Mouse (Mus musculus) thymus, postnatal 10 days (tissue): ENCODE data around the gene Osbpl11.
"Not testable (repeated sequence)": the region's sequence is repeated elsewhere in the genome, so short reads cannot be mapped to it uniquely, and the experiment has no call there.

Experiments
- DNase-seq, 2 experiments: peaks; one replicate each; pipeline ENCODE4 v3.0.0; 2021; ENCODE audit warnings: low spot score in 2 of 2

The Osbpl11 gene

DNA sequence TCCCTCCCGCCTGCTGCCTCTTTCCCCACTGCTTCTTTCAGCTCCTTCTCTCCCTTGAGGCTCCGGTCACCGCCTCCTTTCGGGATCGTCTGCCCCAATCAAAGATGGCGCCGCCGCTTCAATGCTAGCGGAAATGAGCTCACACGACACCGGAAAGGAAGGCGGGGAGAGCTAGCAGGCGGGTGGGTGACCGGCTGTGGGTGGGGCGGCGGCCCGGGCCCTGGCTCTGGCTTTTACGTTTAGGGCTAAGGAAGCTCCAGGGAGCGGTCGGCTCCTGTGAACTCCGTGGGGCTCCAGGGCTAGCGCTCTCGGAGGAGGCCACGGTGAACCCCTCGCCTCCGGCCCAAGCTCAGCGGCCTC is at the start of gene Osbpl11:
Gene Osbpl11, plus strand, starts transcription at position 171 of the 360 bp plus-strand sequence.
- peak; percentile 92 to 95 for DNase-seq

DNA sequence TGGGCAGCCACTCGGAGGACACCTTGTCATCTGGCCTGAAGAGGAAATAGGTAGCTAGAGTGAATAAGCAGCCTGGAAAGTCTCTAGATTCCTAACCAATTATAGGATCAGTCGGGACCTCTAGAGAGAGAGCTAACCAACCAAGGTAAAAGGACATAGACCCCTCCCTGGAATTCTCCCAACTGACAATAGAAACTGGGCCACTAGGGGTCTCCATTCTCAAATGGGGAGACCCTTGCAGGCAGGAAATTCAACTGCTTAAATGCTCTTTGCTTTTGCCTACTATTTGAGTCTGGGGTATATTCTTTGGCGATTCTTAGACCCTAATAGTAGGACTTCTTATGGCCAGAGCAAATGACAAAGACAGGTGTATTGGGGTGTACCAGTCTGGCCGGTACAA is 49.7 kb upstream of the Osbpl11 start:
- DNase-seq, result peak in 1 of 2 experiments; percentile 21

DNA sequence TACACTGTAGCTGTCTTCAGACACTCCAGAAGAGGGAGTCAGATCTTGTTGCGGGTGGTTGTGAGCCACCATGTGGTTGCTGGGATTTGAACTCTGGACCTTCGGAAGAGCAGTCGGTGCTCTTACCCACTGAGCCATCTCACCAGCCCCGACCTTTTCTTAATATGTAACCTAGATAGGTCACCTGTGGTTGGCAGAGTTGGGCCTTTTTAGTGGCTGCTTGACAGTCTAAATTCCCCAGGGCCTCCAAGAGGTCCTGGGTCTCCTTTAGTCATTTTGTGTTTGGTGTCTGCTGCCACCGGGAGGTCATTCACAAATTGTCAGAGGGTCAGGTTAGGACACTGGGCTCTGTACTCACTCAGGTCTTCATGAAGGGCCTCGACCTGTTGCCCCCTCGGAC is 45.8 kb upstream of the Osbpl11 start:
- not testable (repeated sequence) for DNase-seq

- no peak for DNase-seq
These were observed 43.1 kb upstream of the Osbpl11 start for GRCm38 (mm10) chr16:33141758-33142280.

DNA sequence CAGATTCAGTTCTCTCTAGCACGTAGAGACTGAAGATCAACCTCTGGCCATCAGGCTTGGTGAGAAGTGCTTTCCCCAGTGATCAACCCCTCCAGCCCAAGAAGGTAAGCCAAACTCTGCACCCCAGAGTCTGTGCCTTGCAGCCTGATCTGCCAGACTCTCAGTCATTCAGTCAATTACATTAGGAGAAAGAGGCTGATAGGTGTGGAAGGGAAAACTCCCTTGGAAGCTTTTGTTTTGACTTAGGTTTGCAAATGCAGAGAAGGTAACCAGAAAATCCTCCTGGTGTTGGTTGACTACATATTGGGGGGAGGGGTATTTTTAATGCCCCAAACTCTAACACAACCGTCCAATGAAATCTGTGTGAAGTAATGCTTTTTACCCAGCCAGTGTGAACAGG is 41.4 kb upstream of the Osbpl11 start:
- DNase-seq, result no peak

GRCm38 (mm10) chr16:33146185-33146584 is 38.7 kb upstream of the Osbpl11 start:
- no peak for DNase-seq

DNA sequence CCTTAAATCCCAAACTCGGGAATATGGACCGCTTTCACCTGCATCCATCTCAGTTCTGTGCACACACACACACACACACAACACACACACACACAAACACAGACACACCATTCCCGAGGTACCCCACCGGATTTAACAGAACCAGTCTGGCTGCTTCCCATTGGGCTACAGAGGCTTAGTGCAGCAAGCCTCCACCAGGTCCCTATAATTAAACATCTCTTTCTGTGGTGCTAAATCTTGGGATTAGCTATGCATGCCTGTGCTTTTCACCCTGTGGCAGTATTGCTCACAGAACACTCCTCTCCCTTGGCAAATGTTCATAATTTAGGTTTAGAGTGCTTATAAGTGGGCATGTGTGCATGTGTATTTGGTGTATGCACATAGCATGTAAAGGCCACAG is 36.7 kb upstream of the Osbpl11 start:
- DNase-seq, result no peak

GRCm38 (mm10) chr16:33150875-33151274 is 34.0 kb upstream of the Osbpl11 start:
- not testable (repeated sequence) for DNase-seq

GRCm38 (mm10) chr16:33151558-33151957 is 33.3 kb upstream of the Osbpl11 start:
- DNase-seq, result no peak

DNA sequence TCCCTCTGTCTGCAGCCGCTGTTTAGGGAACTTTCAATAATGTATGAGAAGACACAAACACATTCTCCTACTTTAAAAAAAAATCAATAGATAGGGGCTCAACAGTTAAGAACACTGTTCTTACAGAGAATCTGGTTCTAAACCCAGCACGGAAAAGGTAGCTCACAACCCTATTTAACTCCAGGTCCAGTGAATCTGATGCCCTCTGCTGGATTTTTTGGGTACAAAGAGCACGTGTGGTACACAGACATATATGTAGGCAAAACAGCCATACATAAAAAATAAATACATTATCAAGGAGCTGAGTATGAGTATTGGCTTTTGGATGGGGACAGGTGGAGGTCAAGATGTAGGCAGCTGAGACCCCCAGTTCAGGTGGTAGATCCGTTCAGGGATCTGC is 29.9 kb upstream of the Osbpl11 start:
- peak in 1 of 2 experiments; percentile 58 for DNase-seq

DNA sequence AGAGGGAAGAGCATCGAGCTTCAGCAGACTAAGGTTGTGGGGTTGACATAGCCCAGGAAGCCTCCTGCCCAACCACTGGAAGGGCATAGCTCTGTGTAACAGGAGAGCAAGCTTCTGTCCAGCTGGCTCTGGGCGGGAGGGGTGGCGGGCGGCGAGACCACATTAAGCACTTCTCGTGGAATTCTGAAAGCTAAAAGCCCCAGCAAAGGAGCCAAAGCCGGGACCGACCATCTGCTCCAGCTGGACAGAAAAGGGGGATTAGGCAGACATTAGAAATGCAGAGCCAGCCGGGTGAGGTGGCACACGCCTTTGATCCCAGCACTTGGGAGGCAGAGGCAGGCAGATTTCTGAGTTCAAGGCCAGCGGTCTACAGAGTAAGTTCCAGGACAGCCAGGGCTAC is 26.9 kb upstream of the Osbpl11 start:
- DNase-seq, result no peak

GRCm38 (mm10) chr16:33158590-33159071 is 26.2 kb upstream of the Osbpl11 start:
- DNase-seq, result no peak

DNA sequence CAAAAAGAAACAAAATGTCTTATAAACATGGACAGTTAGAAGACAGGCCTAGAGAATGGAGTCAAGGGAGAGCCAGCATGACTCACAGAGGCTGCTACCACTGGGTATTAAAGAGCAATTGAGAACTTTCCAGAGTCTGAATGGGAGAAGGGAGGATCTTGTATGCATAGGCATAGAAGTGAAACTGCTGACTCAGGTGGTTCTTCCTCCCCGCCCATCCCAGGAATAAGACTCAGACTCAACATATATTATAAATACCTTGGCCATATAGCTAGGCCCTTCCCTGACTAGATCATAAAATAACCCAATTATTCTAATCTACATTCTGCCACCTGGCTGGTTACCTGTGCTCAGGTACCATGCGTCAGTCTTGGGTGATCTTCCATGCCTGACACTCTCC is 25.5 kb upstream of the Osbpl11 start:
- DNase-seq, result no peak

GRCm38 (mm10) chr16:33163330-33164090 is 21.4 kb upstream of the Osbpl11 start:
- DNase-seq, result no peak

- peak; percentile 8 to 58 for DNase-seq
These were observed 18.6 kb upstream of the Osbpl11 start for GRCm38 (mm10) chr16:33166284-33166683.

- DNase-seq, result peak in 1 of 2 experiments; percentile 15
These were observed 17.3 kb upstream of the Osbpl11 start for GRCm38 (mm10) chr16:33167537-33167936.

DNA sequence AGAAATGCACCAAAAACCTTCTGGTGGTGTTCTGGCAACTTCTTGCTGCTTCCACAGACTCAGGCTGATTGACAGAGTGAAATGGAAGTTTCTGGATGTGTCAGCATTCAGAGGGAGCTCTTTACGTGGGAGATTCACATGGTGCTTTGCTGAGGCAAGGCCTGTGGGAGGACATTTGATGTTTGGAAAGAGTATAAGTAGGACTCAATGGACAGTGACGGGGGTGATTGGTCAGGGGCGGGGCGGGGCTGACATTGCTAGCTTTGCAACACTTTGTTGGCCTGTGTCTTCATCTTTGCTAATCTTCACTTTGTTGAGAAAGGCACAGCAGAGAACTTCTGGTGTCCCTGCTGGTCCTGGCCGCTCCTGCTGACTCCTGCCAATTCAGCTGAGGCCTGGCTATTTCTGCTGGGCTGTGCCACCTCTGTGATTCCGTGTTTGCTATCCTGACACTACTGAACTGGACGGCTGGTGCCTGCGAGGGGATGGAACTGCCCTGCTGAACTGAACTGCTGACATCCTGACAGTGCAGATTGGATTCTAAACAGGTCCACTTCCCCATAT is 15.3 kb upstream of the Osbpl11 start:
- no peak for DNase-seq

- DNase-seq, result no peak
These were observed 13.9 kb upstream of the Osbpl11 start for GRCm38 (mm10) chr16:33170716-33171587.

DNA sequence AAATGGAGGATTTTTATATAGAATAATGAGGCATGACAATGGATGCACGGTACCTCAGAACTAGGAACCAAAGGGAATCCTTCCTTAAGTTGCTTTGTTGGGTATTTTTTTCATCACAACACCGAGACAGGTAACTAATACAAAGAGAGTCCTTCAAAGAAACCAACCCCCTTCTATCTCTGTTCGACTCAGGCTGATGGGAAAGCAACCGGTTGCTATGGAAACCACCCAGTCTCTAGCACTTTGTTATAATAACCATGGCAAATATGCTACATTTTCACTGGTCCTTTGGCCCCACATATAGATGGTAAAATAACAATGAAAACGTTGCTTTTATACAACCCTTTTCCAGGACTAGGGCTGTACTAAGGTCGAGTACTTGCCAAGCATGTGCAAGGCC is 13.1 kb upstream of the Osbpl11 start:
- DNase-seq, result no peak

DNA sequence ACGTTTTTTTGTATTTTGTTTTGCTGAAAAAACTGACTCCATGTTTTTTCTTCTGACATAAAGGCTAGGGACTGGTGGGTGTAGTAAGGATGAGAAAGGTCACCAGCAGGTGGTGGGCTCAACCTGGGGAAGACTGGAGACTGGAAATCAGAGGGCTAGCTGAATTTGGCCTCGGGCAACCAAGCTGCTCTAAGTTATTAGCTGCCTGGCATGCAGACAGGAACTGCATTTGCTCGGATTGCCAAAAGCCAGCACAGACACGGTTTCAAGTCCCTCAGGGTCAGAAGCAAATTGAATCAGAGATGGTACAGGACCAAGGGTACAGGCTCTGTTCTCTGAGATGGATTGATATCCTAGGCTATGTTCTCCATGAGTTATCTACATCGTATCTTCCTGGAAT is 11.7 kb upstream of the Osbpl11 start:
- DNase-seq, result no peak

DNA sequence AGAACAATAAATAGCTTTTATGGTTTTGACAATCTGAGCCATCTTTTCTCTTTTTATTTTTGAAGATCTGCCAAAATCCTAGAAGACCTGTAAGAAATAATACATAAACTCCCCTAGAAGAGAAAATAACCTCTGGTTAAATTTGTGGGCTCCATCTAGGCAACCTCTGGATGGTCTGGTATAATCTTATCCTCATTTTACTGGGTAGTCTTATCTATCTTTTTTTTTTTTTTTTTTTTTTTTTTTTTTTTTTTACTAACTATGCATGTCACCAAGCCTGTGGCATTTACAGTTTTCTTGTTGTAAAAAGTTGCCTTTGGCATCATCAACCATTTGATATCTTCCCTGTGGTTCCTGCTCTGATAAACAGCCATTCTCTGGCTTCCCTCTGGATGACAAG is 10.2 kb upstream of the Osbpl11 start:
- no peak for DNase-seq

GRCm38 (mm10) chr16:33176831-33177230 is 8.0 kb upstream of the Osbpl11 start:
- DNase-seq, result not testable (repeated sequence)
